ENCODE assay signal across 8 mouse cellular contexts in the genomic region with DNA sequence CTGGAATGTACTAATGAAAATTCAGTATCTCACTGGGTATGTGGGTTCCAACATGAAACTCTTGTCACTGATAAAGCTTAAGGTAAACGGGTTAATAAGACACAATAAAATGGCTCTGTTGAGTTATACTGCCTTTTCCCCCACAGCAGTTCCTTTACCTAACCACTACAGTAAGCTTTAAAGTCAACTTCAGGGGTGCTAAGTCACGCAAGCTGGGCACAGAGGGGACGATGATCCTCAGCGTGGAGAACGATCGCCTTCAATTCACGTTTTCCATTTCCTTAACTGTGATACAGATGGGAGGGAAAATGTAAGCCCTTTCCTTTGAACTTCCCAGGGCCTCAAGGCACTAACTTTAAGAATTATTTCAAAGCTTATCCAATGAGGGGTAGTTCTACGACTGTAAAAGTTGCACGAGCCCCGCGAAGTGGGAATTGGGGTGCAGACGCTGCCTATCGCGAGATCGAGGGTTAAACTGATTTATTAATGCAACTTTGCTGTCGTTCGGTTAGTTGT. TPM values are rescaled to one million over a fixed set of nuclear protein-coding genes. Genes with fewer than 3 reads are reported as not detected.
DNase-seq lines count a peak whose midpoint lies in the region; ATAC-seq and TF ChIP-seq lines count a peak whose summit lies in the region.

No protein-coding gene starts in this region.

- TF ChIP-seq CTCF in gastrocnemius, adult 2 months (IDR thresholded peaks at IDR 0.05) = no peak

- no peak for DNase-seq in gastrocnemius, adult 2 months
- no peak for DNase-seq in gastrocnemius, postnatal 10 days
- DNase-seq in forebrain, embryonic 10.5 days (ENCODE audit: extremely low spot score, low spot score) = no peak
- peak; percentile 42 for DNase-seq in liver
- DNase-seq in splenic B cell, adult 2 months (ENCODE audit: low read depth, low spot score) = peak; percentile 55
- DNase-seq in frontal cortex, adult 2 months (ENCODE audit: extremely low spot score in 1 of 2, low spot score in 1 of 2) = no peak
- DNase-seq in ovary, adult 18-20 months (ENCODE audit: low spot score) = no peak

- peak overlapping the region; percentile 99 for H3K4me3 ChIP-seq in gastrocnemius, adult 2 months
- H3K4me3 ChIP-seq in forebrain, embryonic 10.5 days = peak overlapping the region; percentile 82

- no peaks in the 10 kb centered on the region for H3K36me3 ChIP-seq in forebrain, embryonic 10.5 days (replicated peaks)
- H3K36me3 ChIP-seq in splenic B cell, adult 2 months (ENCODE audit: control insufficient read depth, insufficient read depth, low read length, poor library complexity, severe bottlenecking) = no peaks in the 10 kb centered on the region

- H3K9me3 ChIP-seq in forebrain, embryonic 10.5 days = no peaks in the 10 kb centered on the region

- intact Hi-C loops in gastrocnemius, adult 2 months (cut with DNase I) = loop anchor here (2.0 to 5.0 kb wide), 2 partner anchors 96 to 185 kb away; no protein-coding TSS in a partner anchor

- WGBS in forebrain, embryonic 10.5 days = 1% methylated on average over 17 of the region's 17 CpGs

- no peaks in the 10 kb centered on the region for H3K27me3 ChIP-seq in forebrain, embryonic 10.5 days (ENCODE audit: poor library complexity, severe bottlenecking)
- H3K27me3 ChIP-seq in splenic B cell, adult 2 months (ENCODE audit: control insufficient read depth, insufficient read depth, low read length, poor library complexity, severe bottlenecking) = no peaks in the 10 kb centered on the region

- H3K27ac ChIP-seq in gastrocnemius, adult 2 months = peak overlapping the region; percentile 99
- peak overlapping the region; percentile 97 for H3K27ac ChIP-seq in forebrain, embryonic 10.5 days

- H3K4me1 ChIP-seq in forebrain, embryonic 10.5 days = peaks cover 19% of the 10 kb centered on the region

- ATAC-seq in CD4-positive, CD25-positive, alpha-beta regulatory T cell, adult 4 months = peak; percentile 18

RNA-seq across cellular contexts. Expression of a gene that starts 1.2 kb away (rescaled TPM):
- total RNA-seq in gastrocnemius, adult 2 months (2021) = 10 to 100 TPM; 27.8 to 29.1 TPM
- 10 to 100 TPM; 26.6 to 31.6 TPM for total RNA-seq in gastrocnemius, postnatal 10 days (2021)
- 10 to 100 TPM; 18.1 to 21.4 TPM for polyA plus RNA-seq in CD4-positive, CD25-positive, alpha-beta regulatory T cell, adult 4 months (2017; shearing (Covaris generic))
- 12.0 and 12.3 TPM in 2 replicates for polyA plus RNA-seq in forebrain, embryonic 10.5 days (2016; fragmentation: Nextera tagmentation; extraction: Ambion mirVana)
- 44.6 and 55.9 TPM in 2 replicates for polyA plus RNA-seq in frontal cortex, adult 2 months (2012; rRNA removed)

Comparison
In these comparisons a context has a peak if more than half of its experiments do, and no peak if none do; other contexts are left out.
1. DNase-seq: peak in liver (single experiment) and splenic B cell, adult 2 months (single experiment); none in gastrocnemius, adult 2 months (single experiment), gastrocnemius, postnatal 10 days (single experiment), forebrain, embryonic 10.5 days (single experiment), frontal cortex, adult 2 months (0 of 2) and ovary, adult 18-20 months (single experiment).